Mouse (Mus musculus) liver, embryonic 11.5 days (tissue): ENCODE measurements around the gene Atg2a. TPM values are rescaled to one million over a fixed set of nuclear protein-coding genes. Genes with fewer than 3 reads are reported as not detected.

Experiments
- ATAC-seq: fragments of 200-750 bp; cut with Nextera tagmentation; replicated peaks from 2 replicates; pipeline ENCODE4 v1.8.0; 2017; ENCODE audit warnings: moderate number of reproducible peaks, mild to moderate bottlenecking, moderate TSS enrichment, moderate library complexity; ENCODE audit not compliant: low FRiP score
- DNase-seq: peaks from one replicate; pipeline ENCODE4 v3.0.0-alpha.2; 2017; ENCODE audit warnings: low spot score
- H3K27ac ChIP-seq: fragments of 300-500 bp; sonication (generic); 2 replicates; pipeline ENCODE4 v1.5.1; 2014; ENCODE audit warnings: mild to moderate bottlenecking, low read depth, low read length, control low read depth
- H3K27me3 ChIP-seq: fragments of 300-500 bp; sonication (generic); replicated peaks from 2 replicates; pipeline ENCODE4 v1.6.1; 2014; ENCODE audit warnings: low read length, mixed read lengths; ENCODE audit not compliant: control insufficient read depth, insufficient read depth
- H3K36me3 ChIP-seq: fragments of 300-500 bp; sonication (generic); 2 replicates; pipeline ENCODE4 v1.6.1; 2014; ENCODE audit warnings: mild to moderate bottlenecking, low read length, moderate library complexity, mixed read lengths; ENCODE audit not compliant: control insufficient read depth, insufficient read depth
- H3K4me1 ChIP-seq: fragments of 300-500 bp; sonication (generic); replicated peaks from 2 replicates; pipeline ENCODE4 v1.6.1; 2014; ENCODE audit warnings: low read length, mixed read lengths; ENCODE audit not compliant: control insufficient read depth, insufficient read depth
- H3K4me2 ChIP-seq: fragments of 300-500 bp; sonication (generic); 2 replicates; pipeline ENCODE4 v1.6.1; 2014; ENCODE audit warnings: mild to moderate bottlenecking, control low read depth, moderate library complexity
- H3K4me3 ChIP-seq: fragments of 300-500 bp; sonication (generic); 2 replicates; pipeline ENCODE4 v1.5.1; 2014; ENCODE audit warnings: low read depth, low read length, control low read depth
- H3K9ac ChIP-seq: fragments of 300-500 bp; sonication (generic); 2 replicates; pipeline ENCODE4 v1.6.1; 2014; ENCODE audit warnings: low read depth, low read length, control low read depth
- H3K9me3 ChIP-seq: fragments of 300-500 bp; sonication (generic); 2 replicates; pipeline ENCODE4 v1.6.1; 2016; ENCODE audit warnings: low read length, inconsistent platforms, mixed read lengths; ENCODE audit not compliant: control insufficient read depth
- WGBS: fragments of 180-500 bp; shearing (Covaris S2); extraction: QIAGEN DNeasy Blood & Tissue Kit; methylation state at CpG from one replicate; pipeline ENCODE4 v1.1.7; 2014; 5-methylcytosine and 5-hydroxymethylcytosine counted together
- polyA plus RNA-seq: library from polyadenylated mRNA; unstranded; fragments of >200 nt; fragmentation: Nextera tagmentation; extraction: Ambion mirVana; gene quantifications from 2 replicates; pipeline ENCODE4 v1.2.1, GENCODE M21; 2014

Atg2a gene
- polyA plus RNA-seq, 1 experiment from 2014 or later: 10.4 TPM

- H3K27ac ChIP-seq: no peak overlapping the region
- H3K36me3 ChIP-seq: peaks cover 23% of the 10 kb centered on the region
- DNase-seq: no peak
- H3K4me2 ChIP-seq: no peak overlapping the region
- H3K27me3 ChIP-seq: no peaks in the 10 kb centered on the region
- H3K9me3 ChIP-seq: peaks cover 2% of the 10 kb centered on the region; the same call in 1 of the 2 replicates
- no peaks in the 10 kb centered on the region for H3K4me1 ChIP-seq
- no peak overlapping the region for H3K9ac ChIP-seq
- no peak for ATAC-seq
- no peak overlapping the region for H3K4me3 ChIP-seq
- 75% methylated on average over 4 of the region's 4 CpGs for WGBS
Measured at GRCm38 (mm10) chr19:6260946-6261345, 19.5 kb downstream of the Atg2a start.

- H3K9me3 ChIP-seq: peaks cover 2% of the 10 kb centered on the region; the same call in 1 of the 2 replicates
- WGBS: 93% methylated on average over 14 of the region's 14 CpGs
- H3K36me3 ChIP-seq: peaks cover 23% of the 10 kb centered on the region
- H3K4me2 ChIP-seq: no peak overlapping the region
- H3K27me3 ChIP-seq: no peaks in the 10 kb centered on the region
- DNase-seq (no peak), ATAC-seq (no peak)
- H3K4me1 ChIP-seq: no peaks in the 10 kb centered on the region
- no peak overlapping the region for H3K4me3 ChIP-seq
- H3K9ac ChIP-seq: no peak overlapping the region
- no peak overlapping the region for H3K27ac ChIP-seq
Measured at GRCm38 (mm10) chr19:6261379-6261778, 19.9 kb downstream of the Atg2a start.

GRCm38 (mm10) chr19:6262222-6262621, 20.8 kb downstream of the Atg2a start:
- Histone ChIP-seq H3K4me3 (no peak overlapping the region), H3K9ac (no peak overlapping the region), H3K4me1 (no peaks in the 10 kb centered on the region), H3K27me3 (no peaks in the 10 kb centered on the region), H3K27ac (0 out of 2 replicates have a peak overlapping the region, but pooled peaks have one; percentile 11), H3K36me3 (peaks cover 19% of the 10 kb centered on the region), H3K9me3 (peaks cover 2% of the 10 kb centered on the region; the same call in 1 of the 2 replicates), H3K4me2 (no peak overlapping the region)
- WGBS: 52% methylated on average over 7 of the region's 7 CpGs
- DNase-seq (peak; percentile 78), ATAC-seq (no peak; the same call in 1 of the 2 replicates)

GRCm38 (mm10) chr19:6262839-6263433, 21.5 kb downstream of the Atg2a start:
- Histone ChIP-seq H3K27ac (0 out of 2 replicates have a peak overlapping the region, but pooled peaks have one; percentile 11), H3K9ac (peak overlapping the region; percentile 39), H3K4me1 (no peaks in the 10 kb centered on the region), H3K4me2 (peak overlapping the region; percentile 54; the same call in 1 of the 2 replicates), H3K27me3 (no peaks in the 10 kb centered on the region), H3K9me3 (peaks cover 2% of the 10 kb centered on the region; the same call in 1 of the 2 replicates), H3K36me3 (peaks cover 15% of the 10 kb centered on the region), H3K4me3 (peak overlapping the region; percentile 30)
- ATAC-seq: peak; percentile 67
- no peak for DNase-seq
- 67% methylated on average over 8 of the region's 8 CpGs for WGBS

- no peak overlapping the region for H3K27ac ChIP-seq
- 61% methylated on average over 9 of the region's 9 CpGs for WGBS
- peak overlapping the region; percentile 30 for H3K4me3 ChIP-seq
- peaks cover 2% of the 10 kb centered on the region; the same call in 1 of the 2 replicates for H3K9me3 ChIP-seq
- no peaks in the 10 kb centered on the region for H3K27me3 ChIP-seq
- DNase-seq (no peak), ATAC-seq (no peak)
- no peaks in the 10 kb centered on the region for H3K4me1 ChIP-seq
- H3K4me2 ChIP-seq: peak overlapping the region; percentile 54
- peaks cover 13% of the 10 kb centered on the region for H3K36me3 ChIP-seq
- peak overlapping the region; percentile 39; the same call in 1 of the 2 replicates for H3K9ac ChIP-seq
Measured at GRCm38 (mm10) chr19:6264200-6264599, 22.7 kb downstream of the Atg2a start.

GRCm38 (mm10) chr19:6264945-6265344, 23.5 kb downstream of the Atg2a start:
- peak overlapping the region; percentile 54 for H3K4me2 ChIP-seq
- H3K4me3 ChIP-seq: peak overlapping the region; percentile 2; the same call in 1 of the 2 replicates
- no peak for DNase-seq
- peaks cover 12% of the 10 kb centered on the region for H3K36me3 ChIP-seq
- ATAC-seq: no peak
- H3K9ac ChIP-seq: no peak overlapping the region
- H3K27ac ChIP-seq: no peak overlapping the region
- H3K27me3 ChIP-seq: no peaks in the 10 kb centered on the region
- peaks cover 2% of the 10 kb centered on the region; the same call in 1 of the 2 replicates for H3K9me3 ChIP-seq
- WGBS: 75% methylated on average over 8 of the region's 8 CpGs
- no peaks in the 10 kb centered on the region for H3K4me1 ChIP-seq

- Histone ChIP-seq H3K4me1 (no peaks in the 10 kb centered on the region), H3K27me3 (no peaks in the 10 kb centered on the region), H3K4me2 (no peak overlapping the region; the same call in 1 of the 2 replicates), H3K27ac (no peak overlapping the region), H3K36me3 (peaks cover 6% of the 10 kb centered on the region), H3K4me3 (no peak overlapping the region), H3K9ac (no peak overlapping the region), H3K9me3 (peaks cover 2% of the 10 kb centered on the region; the same call in 1 of the 2 replicates)
- no peak for ATAC-seq
- no peak for DNase-seq
- WGBS: 67% methylated on average over 6 of the region's 6 CpGs
Measured at GRCm38 (mm10) chr19:6265727-6266182, 24.3 kb downstream of the Atg2a start.

- Histone ChIP-seq H3K9me3 (no peaks in the 10 kb centered on the region), H3K4me1 (no peaks in the 10 kb centered on the region), H3K9ac (no peak overlapping the region), H3K27ac (no peak overlapping the region), H3K27me3 (no peaks in the 10 kb centered on the region), H3K36me3 (no peaks in the 10 kb centered on the region), H3K4me3 (no peak overlapping the region), H3K4me2 (no peak overlapping the region)
- ATAC-seq: 0 out of 2 replicates have a peak, but pooled peaks have one; percentile 6
- no peak for DNase-seq
- WGBS: 66% methylated on average over 11 of the region's 11 CpGs
Measured at GRCm38 (mm10) chr19:6267306-6268169, 26.1 kb downstream of the Atg2a start.
